Mouse (Mus musculus) forebrain, embryonic 12.5 days (tissue): ENCODE data around the gene Kcnk2. TPM values are rescaled to one million over a fixed set of nuclear protein-coding genes. Genes with fewer than 3 reads are reported as not detected.
A peak's percentile ranks its signal among the peaks of the same experiment; 100 is the strongest.

Experiments
- ATAC-seq: fragments of 200-750 bp; cut with Nextera tagmentation; 2 replicates; pipeline ENCODE4 v1.8.0; 2017; ENCODE audit warnings: moderate TSS enrichment; ENCODE audit not compliant: low FRiP score
- H3K27ac ChIP-seq: fragments of 300-500 bp; sonication (generic); 2 replicates; pipeline ENCODE4 v1.5.1; 2016; ENCODE audit warnings: mild to moderate bottlenecking
- H3K27me3 ChIP-seq: fragments of 300-500 bp; sonication (generic); 2 replicates; pipeline ENCODE4 v1.6.1; 2016; ENCODE audit warnings: mild to moderate bottlenecking
- H3K36me3 ChIP-seq: fragments of 300-500 bp; sonication (generic); replicated peaks from 2 replicates; pipeline ENCODE4 v1.6.1; 2016; ENCODE audit warnings: mild to moderate bottlenecking
- H3K4me1 ChIP-seq: fragments of 300-500 bp; sonication (generic); 2 replicates; pipeline ENCODE4 v1.6.1; 2016
- H3K4me2 ChIP-seq: fragments of 300-500 bp; sonication (generic); 2 replicates; pipeline ENCODE4 v1.6.1; 2016; ENCODE audit warnings: mild to moderate bottlenecking, moderate library complexity
- H3K4me3 ChIP-seq: fragments of 300-500 bp; sonication (generic); replicated peaks from 2 replicates; pipeline ENCODE4 v1.5.1; 2016; ENCODE audit warnings: mild to moderate bottlenecking
- H3K9ac ChIP-seq: fragments of 300-500 bp; sonication (generic); 2 replicates; pipeline ENCODE4 v1.6.1; 2016; ENCODE audit warnings: mild to moderate bottlenecking
- H3K9me3 ChIP-seq: fragments of 300-500 bp; sonication (generic); 2 replicates; pipeline ENCODE4 v1.6.1; 2016
- WGBS: fragments of 180-500 bp; shearing (Covaris S2); methylation state at CpG from one replicate; pipeline ENCODE4 v1.1.7; 2016; 5-methylcytosine and 5-hydroxymethylcytosine counted together
- polyA plus RNA-seq: library from polyadenylated mRNA; unstranded; fragments of >200 nt; fragmentation: Nextera tagmentation; extraction: Ambion mirVana; gene quantifications from 2 replicates; pipeline ENCODE4 v1.2.1, GENCODE M21; 2016

Kcnk2 gene
- polyA plus RNA-seq, 1 experiment from 2014 or later: 10.8 TPM

DNA sequence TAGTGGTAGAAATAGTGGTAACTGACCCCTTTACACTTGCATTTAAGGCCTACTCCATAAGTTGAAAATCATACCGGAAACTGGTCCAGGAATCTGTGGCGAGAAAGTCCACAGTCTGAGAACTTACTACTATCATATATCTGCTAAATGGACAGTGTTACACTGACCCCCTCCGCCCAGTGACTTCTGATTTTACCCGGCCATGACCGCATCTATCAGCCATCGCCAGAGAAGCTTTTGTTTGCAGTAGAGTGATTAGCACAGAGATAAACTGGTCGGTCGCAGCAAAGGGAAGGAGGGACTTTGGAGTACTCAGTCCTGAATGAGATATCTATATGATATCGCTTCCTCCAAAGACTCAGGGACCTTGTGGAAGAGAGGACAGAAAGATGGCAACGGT, 15.2 kb downstream of the Kcnk2 start:
- Histone ChIP-seq H3K27ac (no peak overlapping the region), H3K4me2 (no peak overlapping the region), H3K4me3 (no peak overlapping the region), H3K27me3 (no peaks in the 10 kb centered on the region), H3K9ac (no peak overlapping the region), H3K36me3 (no peaks in the 10 kb centered on the region), H3K4me1 (no peaks in the 10 kb centered on the region), H3K9me3 (no peaks in the 10 kb centered on the region)
- no peak for ATAC-seq
- 93% methylated on average over 10 of the region's 10 CpGs for WGBS

DNA sequence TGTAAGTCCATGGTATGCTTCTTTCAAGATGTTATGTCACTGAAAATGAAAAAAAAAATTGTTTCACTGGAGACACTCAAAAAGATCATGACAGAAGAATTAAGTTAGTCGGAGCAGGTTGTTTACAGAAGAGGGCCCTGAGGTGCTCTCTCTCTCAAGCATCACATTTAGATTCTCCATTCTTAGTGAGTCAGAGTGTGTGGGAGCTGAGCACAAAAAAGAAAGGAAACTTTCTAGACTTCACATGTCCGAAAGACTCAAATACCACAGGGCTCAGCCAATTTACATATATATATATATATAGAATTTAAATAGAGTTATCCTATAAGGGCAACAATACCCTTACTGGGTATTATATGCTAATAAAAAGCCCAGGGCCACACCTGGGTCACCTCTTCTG, 15.9 kb downstream of the Kcnk2 start:
- Histone ChIP-seq H3K27me3 (no peaks in the 10 kb centered on the region), H3K36me3 (no peaks in the 10 kb centered on the region), H3K9ac (no peak overlapping the region), H3K4me2 (no peak overlapping the region), H3K4me1 (no peaks in the 10 kb centered on the region), H3K4me3 (no peak overlapping the region), H3K27ac (no peak overlapping the region), H3K9me3 (no peaks in the 10 kb centered on the region)
- ATAC-seq: no peak
- 87% methylated on average over 2 of the region's 2 CpGs for WGBS

DNA sequence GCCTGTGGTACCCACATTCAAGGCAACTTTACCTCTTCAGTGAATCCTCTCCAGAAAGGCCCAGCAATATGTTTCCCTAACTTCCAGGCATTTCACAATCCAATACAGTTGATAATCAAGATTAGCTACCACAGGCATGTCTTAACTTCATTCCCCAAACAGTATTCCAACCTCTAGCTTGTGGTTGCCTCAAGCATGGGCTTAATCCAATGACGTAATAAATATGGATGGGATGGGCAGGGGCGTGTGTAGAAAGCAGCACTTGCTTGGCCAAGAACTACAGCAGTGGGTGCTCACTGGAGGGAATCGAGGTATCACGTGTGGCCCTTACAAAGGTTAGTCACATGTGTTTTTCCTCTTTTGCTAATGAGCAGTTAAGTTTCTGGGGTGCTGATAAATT, 34.4 kb downstream of the Kcnk2 start:
- H3K9me3 ChIP-seq: no peaks in the 10 kb centered on the region
- H3K4me3 ChIP-seq: no peak overlapping the region
- no peaks in the 10 kb centered on the region for H3K27me3 ChIP-seq
- no peaks in the 10 kb centered on the region for H3K36me3 ChIP-seq
- no peak for ATAC-seq
- no peak overlapping the region for H3K27ac ChIP-seq
- no peaks in the 10 kb centered on the region for H3K4me1 ChIP-seq
- no peak overlapping the region for H3K9ac ChIP-seq
- H3K4me2 ChIP-seq: no peak overlapping the region
- WGBS: 92% methylated on average over 4 of the region's 4 CpGs

DNA sequence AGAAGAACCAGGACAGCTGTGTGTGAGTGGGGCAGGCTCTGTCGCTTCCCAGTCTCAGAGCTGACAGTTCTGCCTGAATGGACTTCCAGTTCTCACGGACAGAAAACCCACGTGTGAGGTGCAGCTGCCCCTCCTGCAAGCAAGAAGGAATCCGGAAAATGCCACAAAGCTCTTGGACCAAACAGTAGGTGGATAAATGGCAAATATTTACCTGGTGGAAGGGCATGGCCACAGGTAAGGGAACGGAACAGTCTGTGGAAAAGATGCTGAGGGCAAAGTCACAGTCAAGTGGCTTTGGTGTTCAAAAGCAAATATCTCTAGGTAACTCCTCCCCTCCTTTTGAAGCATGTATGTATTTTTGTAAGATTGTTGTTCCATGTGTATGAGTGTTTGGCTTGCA, 37.9 kb downstream of the Kcnk2 start:
- no peak overlapping the region for H3K27ac ChIP-seq
- 74% methylated on average over 5 of the region's 5 CpGs for WGBS
- no peak for ATAC-seq
- no peak overlapping the region for H3K4me2 ChIP-seq
- no peaks in the 10 kb centered on the region for H3K27me3 ChIP-seq
- H3K9me3 ChIP-seq: no peaks in the 10 kb centered on the region
- H3K4me3 ChIP-seq: no peak overlapping the region
- H3K9ac ChIP-seq: no peak overlapping the region
- no peaks in the 10 kb centered on the region for H3K4me1 ChIP-seq
- no peaks in the 10 kb centered on the region for H3K36me3 ChIP-seq

DNA sequence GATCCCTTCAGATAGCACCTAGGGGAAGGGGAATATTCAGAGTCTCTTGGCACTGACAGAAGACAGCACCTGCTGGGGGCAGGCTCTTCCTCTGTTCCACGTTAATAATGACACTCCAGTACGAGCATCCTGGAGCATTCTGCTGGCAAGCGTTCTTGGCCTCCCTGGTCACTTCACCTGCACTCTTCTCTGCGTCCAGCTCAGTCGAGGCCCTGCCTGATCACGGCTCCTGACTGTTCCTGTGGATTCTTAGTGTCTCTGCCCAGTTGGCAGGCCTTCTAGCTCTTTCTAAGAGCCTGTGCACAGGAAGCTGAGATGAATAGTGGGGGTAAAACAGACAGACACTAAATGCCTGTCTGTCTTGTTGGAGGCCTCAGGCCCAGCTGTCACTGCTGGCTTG, 39.5 kb downstream of the Kcnk2 start:
- 76% methylated on average over 6 of the region's 6 CpGs for WGBS
- no peaks in the 10 kb centered on the region for H3K4me1 ChIP-seq
- no peak overlapping the region for H3K27ac ChIP-seq
- H3K9me3 ChIP-seq: no peaks in the 10 kb centered on the region
- no peak overlapping the region for H3K9ac ChIP-seq
- ATAC-seq: no peak
- H3K27me3 ChIP-seq: no peaks in the 10 kb centered on the region
- no peak overlapping the region for H3K4me2 ChIP-seq
- no peaks in the 10 kb centered on the region for H3K36me3 ChIP-seq
- no peak overlapping the region for H3K4me3 ChIP-seq

DNA sequence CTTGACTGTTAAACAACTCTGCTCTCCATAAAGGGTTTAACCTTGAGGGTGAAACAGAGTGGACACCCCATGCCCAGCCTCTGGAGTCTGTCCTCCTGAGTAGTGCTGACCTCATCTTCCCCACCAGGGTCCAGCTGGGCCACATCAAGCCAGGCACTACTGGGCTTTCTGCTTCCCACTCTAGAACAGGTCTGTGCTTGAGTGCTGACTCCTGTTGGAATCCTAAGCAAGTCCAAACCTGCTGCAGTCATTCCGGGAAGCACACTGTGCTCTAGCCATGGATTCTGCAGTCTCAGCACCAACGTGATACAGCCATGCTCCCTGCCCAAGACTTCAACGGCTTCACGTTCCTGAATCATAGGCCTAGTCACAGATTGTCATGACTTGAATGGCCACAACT, 42.4 kb downstream of the Kcnk2 start:
- Histone ChIP-seq H3K36me3 (no peaks in the 10 kb centered on the region), H3K4me3 (no peak overlapping the region), H3K27me3 (no peaks in the 10 kb centered on the region), H3K9ac (no peak overlapping the region), H3K4me1 (no peaks in the 10 kb centered on the region), H3K27ac (no peak overlapping the region), H3K4me2 (no peak overlapping the region), H3K9me3 (no peaks in the 10 kb centered on the region)
- WGBS: 79% methylated on average over 4 of the region's 4 CpGs
- ATAC-seq: no peak

DNA sequence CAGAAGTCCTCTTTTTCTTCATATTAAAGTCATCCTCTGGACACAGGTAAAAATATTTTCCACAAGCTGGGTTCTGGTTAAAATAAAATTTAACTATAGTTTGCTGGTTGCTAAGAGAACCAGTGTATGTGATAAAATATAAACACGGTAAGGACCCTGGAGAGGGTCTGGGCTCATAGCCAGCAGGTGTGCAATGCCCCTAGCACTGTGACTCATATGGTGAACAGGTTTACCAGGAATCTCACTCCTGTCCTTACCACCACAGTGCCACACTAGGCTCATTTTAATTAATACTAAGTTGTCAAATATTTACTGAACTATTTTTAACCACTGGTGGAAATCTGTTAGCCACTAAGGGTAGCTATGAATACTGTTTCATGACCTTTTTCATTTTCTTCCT, 48.2 kb downstream of the Kcnk2 start:
- Histone ChIP-seq H3K27me3 (no peaks in the 10 kb centered on the region), H3K4me2 (no peak overlapping the region), H3K36me3 (no peaks in the 10 kb centered on the region), H3K4me1 (no peaks in the 10 kb centered on the region), H3K9me3 (peaks cover 4% of the 10 kb centered on the region; the same call in 1 of the 2 replicates), H3K27ac (no peak overlapping the region), H3K9ac (no peak overlapping the region), H3K4me3 (no peak overlapping the region)
- no peak for ATAC-seq
- WGBS: 84% methylated on average over 1 of the region's 1 CpGs

DNA sequence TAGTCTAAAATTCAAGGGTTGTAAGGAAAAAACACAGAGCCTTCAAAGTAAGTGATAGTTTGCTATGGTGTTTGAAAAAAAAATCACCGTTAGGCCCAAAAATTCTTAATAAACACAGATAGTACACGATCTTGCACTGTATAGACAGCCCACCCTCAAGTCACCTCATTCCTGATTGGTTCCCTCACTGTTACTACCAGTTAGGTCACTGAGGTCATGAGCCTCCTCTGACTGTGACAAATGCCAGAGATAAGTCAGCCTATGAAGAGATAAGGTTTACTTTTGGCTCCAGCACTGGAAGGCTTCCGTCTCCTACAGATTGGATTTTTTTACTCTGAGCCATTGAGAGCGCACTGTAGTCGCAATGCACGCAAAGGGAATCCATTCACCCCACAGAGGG, 50.3 kb downstream of the Kcnk2 start:
- H3K9ac ChIP-seq: no peak overlapping the region
- no peak overlapping the region for H3K4me3 ChIP-seq
- peaks cover 4% of the 10 kb centered on the region; the same call in 1 of the 2 replicates for H3K9me3 ChIP-seq
- H3K4me1 ChIP-seq: no peaks in the 10 kb centered on the region
- 95% methylated on average over 6 of the region's 6 CpGs for WGBS
- H3K4me2 ChIP-seq: no peak overlapping the region
- H3K27me3 ChIP-seq: no peaks in the 10 kb centered on the region
- no peak for ATAC-seq
- no peaks in the 10 kb centered on the region for H3K36me3 ChIP-seq
- no peak overlapping the region for H3K27ac ChIP-seq

DNA sequence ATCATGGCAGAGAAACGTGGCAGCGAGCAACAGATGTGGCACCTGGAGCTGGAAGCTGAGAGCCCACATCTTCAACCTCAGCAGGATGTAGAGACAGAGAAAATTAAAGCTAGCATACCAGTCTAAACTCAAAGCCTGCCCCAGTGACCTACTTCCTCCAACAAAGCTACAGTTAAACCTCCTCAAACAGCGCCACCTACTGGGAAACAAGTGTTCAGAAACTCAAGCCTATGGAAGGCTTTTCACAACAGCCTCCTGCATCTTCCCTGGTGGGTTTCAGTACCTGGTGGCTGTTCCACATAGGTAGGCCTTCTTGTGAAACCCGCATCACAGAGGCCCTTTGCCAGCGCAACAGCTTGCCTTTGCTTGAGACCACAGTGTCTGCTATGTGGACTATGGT, 52.9 kb downstream of the Kcnk2 start:
- Histone ChIP-seq H3K4me2 (no peak overlapping the region), H3K27me3 (peaks cover 4% of the 10 kb centered on the region; the same call in 1 of the 2 replicates), H3K4me3 (no peak overlapping the region), H3K36me3 (no peaks in the 10 kb centered on the region), H3K4me1 (no peaks in the 10 kb centered on the region), H3K9ac (no peak overlapping the region), H3K9me3 (peaks cover 4% of the 10 kb centered on the region; the same call in 1 of the 2 replicates), H3K27ac (no peak overlapping the region)
- 88% methylated on average over 5 of the region's 5 CpGs for WGBS
- no peak for ATAC-seq

DNA sequence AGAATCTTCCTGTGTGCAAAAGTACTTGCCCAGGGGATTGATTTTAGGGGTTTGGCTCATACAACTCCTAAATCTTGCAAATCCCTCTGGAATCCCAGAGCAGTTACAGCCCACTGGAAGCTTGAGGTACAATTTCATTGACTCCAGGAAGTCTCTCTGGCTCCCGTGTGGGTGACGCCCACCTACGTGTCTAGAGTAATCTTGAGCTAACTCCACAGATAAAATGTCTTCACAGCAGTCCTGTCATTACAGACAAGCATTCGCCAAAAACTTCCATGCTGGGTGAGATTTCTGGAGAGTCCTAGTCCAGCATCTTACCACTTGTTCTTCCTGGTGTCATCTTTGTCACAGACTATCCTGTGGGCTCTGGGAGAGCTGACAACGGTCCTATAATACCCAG, 56.9 kb downstream of the Kcnk2 start:
- Histone ChIP-seq H3K36me3 (no peaks in the 10 kb centered on the region), H3K27ac (no peak overlapping the region), H3K9me3 (peaks cover 4% of the 10 kb centered on the region; the same call in 1 of the 2 replicates), H3K4me1 (peaks cover 16% of the 10 kb centered on the region), H3K27me3 (peaks cover 15% of the 10 kb centered on the region; the same call in 1 of the 2 replicates), H3K9ac (no peak overlapping the region), H3K4me2 (no peak overlapping the region), H3K4me3 (no peak overlapping the region)
- 85% methylated on average over 5 of the region's 5 CpGs for WGBS
- ATAC-seq: no peak

DNA sequence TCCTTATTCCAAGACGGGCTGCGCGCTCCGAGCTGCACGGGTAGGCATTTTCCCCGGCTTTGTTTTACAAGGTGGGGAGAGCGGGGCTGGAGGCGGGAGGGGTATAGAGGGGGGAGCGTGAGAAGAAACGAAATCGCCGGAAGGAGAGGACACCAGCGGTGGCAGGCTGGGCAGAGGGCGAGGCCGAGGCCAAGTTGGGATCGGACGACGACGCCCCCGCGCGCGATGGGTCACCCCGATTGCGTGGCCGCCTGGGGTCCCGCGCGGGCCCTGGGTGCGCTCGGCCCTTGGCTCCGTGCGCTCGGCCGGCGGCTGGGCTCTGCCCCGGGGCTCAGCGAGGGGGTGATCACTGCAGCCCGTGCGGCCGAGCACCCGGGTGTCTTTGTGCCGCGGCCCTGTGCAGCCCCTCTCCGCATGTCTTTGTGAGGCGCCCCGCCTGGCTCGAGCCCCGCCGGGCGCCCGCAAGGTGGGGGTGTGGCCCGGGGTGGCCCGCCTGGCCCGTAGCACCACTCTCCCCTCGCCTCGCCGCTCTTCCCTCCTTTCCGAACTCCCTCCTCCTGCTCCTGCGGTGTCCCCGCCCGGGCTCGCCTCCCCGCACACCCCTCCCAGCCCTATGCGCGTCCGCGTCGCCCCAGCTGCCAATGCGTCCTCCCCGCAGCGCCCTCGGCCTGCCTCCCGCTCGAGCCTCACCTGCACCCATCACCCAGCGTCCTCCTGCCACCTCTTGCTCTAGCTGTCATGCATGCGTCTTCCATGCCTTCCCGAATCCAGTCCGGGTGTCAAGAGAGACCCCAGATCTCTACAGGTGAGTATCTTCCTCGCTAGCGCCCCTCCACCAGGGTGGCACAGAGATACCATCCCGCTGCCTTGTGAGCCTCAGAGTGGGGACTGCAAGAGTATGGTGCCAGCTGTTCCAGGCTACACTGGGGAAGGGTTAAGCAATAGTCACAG, 58.5 kb downstream of the Kcnk2 start:
- peak overlapping the region; percentile 91 for H3K4me2 ChIP-seq
- H3K27ac ChIP-seq: no peak overlapping the region
- H3K9me3 ChIP-seq: no peaks in the 10 kb centered on the region
- peaks cover 6% of the 10 kb centered on the region; the same call in 1 of the 2 replicates for H3K36me3 ChIP-seq
- H3K27me3 ChIP-seq: peaks cover 15% of the 10 kb centered on the region; the same call in 1 of the 2 replicates
- peak; percentile 83 for ATAC-seq
- H3K9ac ChIP-seq: peak overlapping the region; percentile 78
- under 1% methylated on average over 76 of the region's 82 CpGs for WGBS
- peak overlapping the region; percentile 73 for H3K4me3 ChIP-seq
- H3K4me1 ChIP-seq: peaks cover 16% of the 10 kb centered on the region

DNA sequence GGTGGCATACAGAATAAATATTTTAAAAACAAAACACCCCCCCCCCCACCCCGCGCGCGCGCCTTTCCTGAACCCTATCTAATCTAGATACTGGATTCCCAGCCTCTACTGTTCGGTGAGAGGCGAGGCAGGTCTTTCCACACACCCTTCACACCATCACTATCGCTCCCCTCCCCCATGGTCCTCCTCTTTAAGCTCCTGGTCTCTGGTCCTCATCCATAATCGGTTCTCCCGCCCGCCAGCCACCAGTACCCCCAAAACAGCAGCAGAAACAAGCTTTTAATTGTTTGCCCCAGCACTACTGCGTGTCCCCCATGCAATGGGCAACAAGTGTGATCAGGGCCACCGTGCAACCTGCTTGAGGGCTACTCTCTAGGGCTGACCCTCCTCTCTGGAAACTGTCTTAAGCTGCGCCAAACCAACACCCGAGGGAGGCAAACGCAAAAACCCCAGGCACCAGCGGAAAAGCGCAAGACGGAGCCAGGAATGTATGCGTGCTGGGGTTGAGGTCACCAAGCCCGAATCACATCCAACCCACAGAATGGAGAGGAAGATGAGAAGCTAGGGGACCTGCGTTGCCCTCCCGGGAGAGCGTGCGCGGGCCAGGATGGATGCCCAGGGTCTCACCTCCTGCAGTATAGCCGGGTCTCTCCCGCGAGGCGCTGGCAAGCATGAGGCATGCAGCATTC, 59.5 kb downstream of the Kcnk2 start:
- no peak overlapping the region for H3K27ac ChIP-seq
- WGBS: 7% methylated on average over 30 of the region's 30 CpGs
- H3K4me2 ChIP-seq: peak overlapping the region; percentile 91
- H3K36me3 ChIP-seq: peaks cover 6% of the 10 kb centered on the region; the same call in 1 of the 2 replicates
- peaks cover 16% of the 10 kb centered on the region for H3K4me1 ChIP-seq
- peak overlapping the region; percentile 78 for H3K9ac ChIP-seq
- no peaks in the 10 kb centered on the region for H3K9me3 ChIP-seq
- ATAC-seq: peak; percentile 45
- peak overlapping the region; percentile 73 for H3K4me3 ChIP-seq
- peaks cover 15% of the 10 kb centered on the region; the same call in 1 of the 2 replicates for H3K27me3 ChIP-seq
